Mouse (Mus musculus) heart, embryonic 11.5 days (tissue): ENCODE measurements around the gene Msh4. TPM values are rescaled to one million over a fixed set of nuclear protein-coding genes. Genes with fewer than 3 reads are reported as not detected.

Source experiments
- ATAC-seq: fragments of 200-750 bp; cut with Nextera tagmentation; replicated peaks from 2 replicates; pipeline ENCODE4 v1.8.0; 2017; ENCODE audit warnings: moderate library complexity; ENCODE audit not compliant: insufficient number of reproducible peaks, low FRiP score, low TSS enrichment
- H3K27ac ChIP-seq: fragments of 300-500 bp; sonication (generic); 2 replicates; pipeline ENCODE4 v1.5.1; 2014; ENCODE audit warnings: mild to moderate bottlenecking, low read depth, low read length
- H3K27me3 ChIP-seq: fragments of 300-500 bp; sonication (generic); 2 replicates; pipeline ENCODE4 v1.6.1; 2014; ENCODE audit warnings: mild to moderate bottlenecking, low read length, mixed read lengths; ENCODE audit not compliant: control insufficient read depth, insufficient read depth
- H3K36me3 ChIP-seq: fragments of 300-500 bp; sonication (generic); 2 replicates; pipeline ENCODE4 v1.6.1; 2014; ENCODE audit warnings: mild to moderate bottlenecking, low read length, moderate library complexity, mixed read lengths; ENCODE audit not compliant: control insufficient read depth, insufficient read depth
- H3K4me1 ChIP-seq: fragments of 300-500 bp; sonication (generic); 2 replicates; pipeline ENCODE4 v1.6.1; 2014; ENCODE audit warnings: low read length; ENCODE audit not compliant: control insufficient read depth, insufficient read depth
- H3K4me2 ChIP-seq: fragments of 300-500 bp; sonication (generic); 2 replicates; pipeline ENCODE4 v1.6.1; 2014; ENCODE audit warnings: mild to moderate bottlenecking, moderate library complexity
- H3K4me3 ChIP-seq: fragments of 300-500 bp; sonication (generic); 2 replicates; pipeline ENCODE4 v1.5.1; 2014; ENCODE audit warnings: low read depth, low read length
- H3K9ac ChIP-seq: fragments of 300-500 bp; sonication (generic); 2 replicates; pipeline ENCODE4 v1.6.1; 2014; ENCODE audit warnings: mild to moderate bottlenecking, low read depth, low read length, moderate library complexity
- H3K9me3 ChIP-seq: fragments of 300-500 bp; sonication (generic); replicated peaks from 2 replicates; pipeline ENCODE4 v1.6.1; 2016; ENCODE audit warnings: low read length; ENCODE audit not compliant: control insufficient read depth
- WGBS: fragments of 180-500 bp; shearing (Covaris S2); extraction: QIAGEN DNeasy Blood & Tissue Kit; methylation state at CpG from one replicate; pipeline ENCODE4 v1.1.7; 2014; ENCODE audit not compliant: insufficient replicate concordance; 5-methylcytosine and 5-hydroxymethylcytosine counted together
- polyA plus RNA-seq: library from polyadenylated mRNA; unstranded; fragments of >200 nt; fragmentation: Nextera tagmentation; extraction: Ambion mirVana; gene quantifications from 2 replicates; pipeline ENCODE4 v1.2.1, GENCODE M21; 2014

The Msh4 gene
- polyA plus RNA-seq, 1 experiment from 2014 or later = 0.09 TPM

DNA sequence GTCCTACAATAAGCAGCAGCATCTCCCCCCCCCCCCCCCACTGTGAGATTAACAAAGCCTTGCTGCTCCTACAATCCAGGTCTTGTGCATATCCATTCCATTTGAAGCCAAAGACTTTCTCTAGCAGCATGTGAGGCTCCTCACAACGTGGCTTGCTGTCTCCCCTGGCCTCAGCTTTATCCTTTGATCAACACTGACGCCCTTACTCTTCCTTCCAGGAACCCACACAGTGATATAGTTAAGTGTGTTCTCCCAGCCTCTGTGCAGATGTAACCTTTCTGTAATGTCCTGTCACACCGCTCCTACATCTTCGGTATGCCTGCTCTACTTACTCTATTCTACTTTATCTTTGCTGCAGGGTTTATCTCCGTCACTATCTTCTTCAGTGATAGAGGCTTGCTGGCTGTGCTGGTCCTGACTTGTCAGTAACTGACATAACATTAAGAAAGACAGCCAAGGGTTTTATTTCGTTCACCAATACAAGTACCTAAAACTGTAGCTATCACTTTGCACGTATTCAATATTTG is 58.7 kb downstream of the Msh4 start:
- no peaks in the 10 kb centered on the region for H3K36me3 ChIP-seq
- no peak overlapping the region for H3K27ac ChIP-seq
- peaks cover 11% of the 10 kb centered on the region for H3K4me1 ChIP-seq
- no peak for ATAC-seq
- WGBS = 40% methylated on average over 7 of the region's 7 CpGs
- no peak overlapping the region for H3K9ac ChIP-seq
- H3K27me3 ChIP-seq = peaks cover 8% of the 10 kb centered on the region
- H3K4me2 ChIP-seq = no peak overlapping the region
- H3K4me3 ChIP-seq = no peak overlapping the region
- no peaks in the 10 kb centered on the region for H3K9me3 ChIP-seq

GRCm38 (mm10) chr3:153846109-153846508 is 59.8 kb downstream of the Msh4 start:
- Histone ChIP-seq H3K4me2 (no peak overlapping the region), H3K27ac (no peak overlapping the region), H3K9ac (no peak overlapping the region), H3K36me3 (no peaks in the 10 kb centered on the region), H3K9me3 (no peaks in the 10 kb centered on the region), H3K27me3 (peaks cover 8% of the 10 kb centered on the region), H3K4me1 (peaks cover 11% of the 10 kb centered on the region), H3K4me3 (no peak overlapping the region)
- no peak for ATAC-seq
- 90% methylated on average over 4 of the region's 4 CpGs for WGBS

GRCm38 (mm10) chr3:153845500-153845899 is 60.4 kb downstream of the Msh4 start:
- Histone ChIP-seq H3K4me3 (no peak overlapping the region), H3K27ac (no peak overlapping the region), H3K9ac (no peak overlapping the region), H3K36me3 (no peaks in the 10 kb centered on the region), H3K9me3 (no peaks in the 10 kb centered on the region), H3K27me3 (peaks cover 8% of the 10 kb centered on the region), H3K4me2 (no peak overlapping the region), H3K4me1 (peaks cover 11% of the 10 kb centered on the region)
- 73% methylated on average over 2 of the region's 2 CpGs for WGBS
- no peak for ATAC-seq

- no peak overlapping the region for H3K27ac ChIP-seq
- peaks cover 9% of the 10 kb centered on the region for H3K4me1 ChIP-seq
- H3K4me2 ChIP-seq = no peak overlapping the region
- no peak for ATAC-seq
- H3K4me3 ChIP-seq = no peak overlapping the region
- H3K9ac ChIP-seq = no peak overlapping the region
- peaks cover 8% of the 10 kb centered on the region for H3K27me3 ChIP-seq
- no peaks in the 10 kb centered on the region for H3K36me3 ChIP-seq
- WGBS = 87% methylated on average over 9 of the region's 9 CpGs
- no peaks in the 10 kb centered on the region for H3K9me3 ChIP-seq
Observed at GRCm38 (mm10) chr3:153844757-153845156, 61.2 kb downstream of the Msh4 start.

GRCm38 (mm10) chr3:153844030-153844429 is 61.9 kb downstream of the Msh4 start, which contains the start of gene Asb17:
Gene Asb17 (plus strand): TSS chr3:153844209.
- no peak within 1 kb of the TSS for H3K4me3 ChIP-seq

GRCm38 (mm10) chr3:153837593-153837992 is 68.3 kb downstream of the Msh4 start:
- no peaks in the 10 kb centered on the region for H3K9me3 ChIP-seq
- H3K4me2 ChIP-seq = no peak overlapping the region
- 51% methylated on average over 4 of the region's 4 CpGs for WGBS
- H3K36me3 ChIP-seq = no peaks in the 10 kb centered on the region
- no peak overlapping the region for H3K27ac ChIP-seq
- no peak for ATAC-seq
- H3K9ac ChIP-seq = no peak overlapping the region
- no peaks in the 10 kb centered on the region for H3K27me3 ChIP-seq
- no peak overlapping the region for H3K4me3 ChIP-seq
- H3K4me1 ChIP-seq = 0 out of 2 replicates have a peak, but pooled peaks cover 2% of the 10 kb centered on the region

More at GRCm38 (mm10) chr3:153844030-153844429, 61.9 kb downstream of the Msh4 start, which contains the start of gene Asb17:
- no peak for ATAC-seq
- Histone ChIP-seq H3K4me1 (peaks cover 7% of the 10 kb centered on the region), H3K4me2 (no peak within 1 kb of the TSS), H3K9me3 (no peaks in the 10 kb centered on the region), H3K9ac (no peak within 1 kb of the TSS), H3K27ac (no peak within 1 kb of the TSS), H3K36me3 (no peaks in the 10 kb centered on the region), H3K27me3 (peaks cover 8% of the 10 kb centered on the region)
- 74% methylated on average over 10 of the region's 10 CpGs for WGBS

DNA sequence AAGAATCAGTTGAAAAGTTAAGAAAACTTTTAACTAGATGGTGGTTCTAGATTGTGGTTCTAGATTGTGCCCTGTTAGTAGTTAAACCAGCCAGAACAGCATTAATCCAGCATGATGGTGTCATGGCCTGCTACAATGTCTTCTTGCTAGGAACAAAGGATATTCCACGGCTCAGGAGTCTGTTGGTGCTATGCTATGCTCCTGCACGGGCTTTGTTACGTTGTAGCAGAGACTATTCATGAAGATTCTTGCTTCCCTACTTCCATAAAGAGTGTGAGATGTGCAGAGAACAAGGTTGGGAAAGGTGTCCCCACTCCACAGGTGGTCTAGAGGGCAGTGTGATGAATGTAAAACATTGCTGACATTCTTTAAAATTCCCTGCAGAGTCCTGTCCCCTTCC is 69.6 kb downstream of the Msh4 start:
- Histone ChIP-seq H3K27me3 (no peaks in the 10 kb centered on the region), H3K4me1 (peaks cover 2% of the 10 kb centered on the region; the same call in 1 of the 2 replicates), H3K4me3 (no peak overlapping the region), H3K27ac (no peak overlapping the region), H3K9me3 (no peaks in the 10 kb centered on the region), H3K4me2 (no peak overlapping the region), H3K36me3 (no peaks in the 10 kb centered on the region), H3K9ac (no peak overlapping the region)
- ATAC-seq = no peak
- WGBS = 80% methylated on average over 3 of the region's 3 CpGs

GRCm38 (mm10) chr3:153835455-153836086 is 70.4 kb downstream of the Msh4 start:
- WGBS = 60% methylated on average over 7 of the region's 7 CpGs
- Histone ChIP-seq H3K36me3 (no peaks in the 10 kb centered on the region), H3K4me3 (no peak overlapping the region), H3K27ac (no peak overlapping the region), H3K9ac (no peak overlapping the region), H3K27me3 (no peaks in the 10 kb centered on the region), H3K4me2 (no peak overlapping the region), H3K9me3 (no peaks in the 10 kb centered on the region), H3K4me1 (peaks cover 2% of the 10 kb centered on the region; the same call in 1 of the 2 replicates)
- ATAC-seq = peak; percentile 63; the same call in 1 of the 2 replicates

- no peak overlapping the region for H3K4me2 ChIP-seq
- peaks cover 2% of the 10 kb centered on the region; the same call in 1 of the 2 replicates for H3K4me1 ChIP-seq
- ATAC-seq = no peak
- H3K9me3 ChIP-seq = no peaks in the 10 kb centered on the region
- H3K36me3 ChIP-seq = no peaks in the 10 kb centered on the region
- H3K27me3 ChIP-seq = no peaks in the 10 kb centered on the region
- WGBS = 86% methylated on average over 4 of the region's 4 CpGs
- no peak overlapping the region for H3K4me3 ChIP-seq
- no peak overlapping the region for H3K27ac ChIP-seq
- H3K9ac ChIP-seq = no peak overlapping the region
Observed at GRCm38 (mm10) chr3:153834071-153834470, 71.9 kb downstream of the Msh4 start.
